16 mouse cellular contexts compared by ENCODE assay signal in genomic region chr13:25066659-25067058, GRCm38 (mm10). TPM values are rescaled to one million over a fixed set of nuclear protein-coding genes. Genes with fewer than 3 reads are reported as not detected.
"Had no signal": no experiment of that assay in that cellular context is flagged by ENCODE, and none has a peak within 500 bp of the region (broad histone marks: within the 10 kb centered on the region; RNA-seq: fewer than 3 reads in every experiment).

No protein-coding gene starts in this region.

- H3K4me2 ChIP-seq: neural tube, embryonic 15.5 days; stomach, embryonic 15.5 days had no signal

- H3K27me3 ChIP-seq: neural tube, embryonic 15.5 days; stomach, embryonic 15.5 days had no signal

- H3K27ac ChIP-seq: neural tube, embryonic 15.5 days; stomach, embryonic 15.5 days; stomach, postnatal 0 days had no signal

- H3K36me3 ChIP-seq: neural tube, embryonic 15.5 days; stomach, embryonic 15.5 days had no signal

- DNase-seq: retina, postnatal 1 day; right cerebral cortex, adult 18-20 months; right cerebral cortex, postnatal 14 days; right cerebral cortex, postnatal 25 days; right cerebral cortex, postnatal 4 days; spleen, adult 18-20 months; thymus, adult 18-20 months; thymus, adult 2 months; thymus, postnatal 14 days; thymus, postnatal 25 days; thymus, postnatal 36 days; thymus, postnatal 4 days had no signal

- H3K4me3 ChIP-seq: neural tube, embryonic 15.5 days; stomach, embryonic 15.5 days had no signal

- H3K9ac ChIP-seq: neural tube, embryonic 15.5 days; stomach, embryonic 15.5 days had no signal

- H3K4me1 ChIP-seq: neural tube, embryonic 15.5 days; stomach, embryonic 15.5 days had no signal

- H3K9me3 ChIP-seq: neural tube, embryonic 15.5 days; stomach, embryonic 15.5 days had no signal

RNA-seq across cellular contexts. Expression of gene Dcdc2a, which starts 10.9 kb away (rescaled TPM):
- polyA plus RNA-seq: small intestine, adult 2 months had no signal
